Mouse (Mus musculus) forelimb bud, embryonic 11.5 days (tissue): ENCODE measurements around the gene Cyp2b10.
"Not testable (repeated sequence)": the region's sequence is repeated elsewhere in the genome, so short reads cannot be mapped to it uniquely, and the experiment has no call there.

Experiments
- DNase-seq: peaks from one replicate; pipeline ENCODE4 v3.0.0-alpha.2; 2012; ENCODE audit warnings: low read depth, low spot score

The Cyp2b10 gene

DNA sequence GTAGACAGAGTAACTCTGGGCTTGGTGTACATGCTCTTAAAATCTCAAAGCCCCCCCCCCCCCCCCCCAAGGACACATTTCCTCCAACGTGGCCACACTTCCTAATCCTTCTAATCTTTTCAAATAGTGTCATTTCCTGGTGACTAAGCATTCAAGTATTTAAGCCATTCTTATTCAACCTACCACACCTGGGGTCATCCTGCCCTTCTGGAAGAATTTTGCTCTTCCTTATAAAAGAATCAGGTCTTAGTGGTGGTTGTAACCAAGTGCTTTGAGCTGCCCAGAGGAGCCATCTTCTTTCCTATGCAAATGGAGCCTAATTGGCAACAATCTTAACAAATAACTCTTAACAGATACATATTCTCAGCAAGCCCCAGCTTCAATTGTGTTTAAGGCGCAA, 12.6 kb downstream of the Cyp2b10 start:
- no peak for DNase-seq

DNA sequence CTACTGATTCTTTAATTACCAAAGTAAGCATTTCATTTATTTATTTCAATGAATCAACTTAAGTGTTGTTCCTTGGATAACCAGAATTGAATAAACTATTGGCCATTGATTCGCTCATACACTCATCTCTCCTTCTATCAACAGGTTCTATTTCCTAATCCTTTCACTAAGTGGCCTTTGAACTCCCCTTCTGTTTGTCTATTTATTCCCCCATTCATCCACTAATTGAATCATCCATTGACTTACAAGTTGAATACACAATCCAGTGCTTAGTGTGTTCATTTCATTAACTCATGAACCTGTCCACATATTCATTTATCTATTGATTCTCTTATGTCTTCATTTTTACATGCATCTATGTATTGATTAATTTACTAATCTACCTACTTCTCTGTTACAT, 18.7 kb downstream of the Cyp2b10 start:
- DNase-seq = no peak

DNA sequence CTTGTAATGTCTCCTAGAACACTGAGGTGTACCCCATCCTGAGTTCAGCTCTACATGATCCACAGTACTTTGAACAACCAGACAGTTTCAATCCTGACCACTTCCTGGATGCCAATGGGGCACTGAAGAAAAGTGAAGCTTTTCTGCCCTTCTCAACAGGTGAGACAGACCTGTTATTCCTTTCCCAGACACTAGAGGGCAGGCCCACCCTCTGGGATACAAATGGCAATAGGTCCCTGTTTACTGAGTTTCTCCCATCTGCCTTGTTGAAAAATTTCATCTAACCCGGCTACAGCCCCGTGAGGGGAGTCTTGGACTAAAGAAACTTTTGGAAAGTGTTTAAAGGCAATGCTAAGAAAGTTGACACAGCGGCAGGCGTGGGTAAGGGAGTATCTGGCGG, 19.9 kb downstream of the Cyp2b10 start:
- DNase-seq = not testable (repeated sequence)

DNA sequence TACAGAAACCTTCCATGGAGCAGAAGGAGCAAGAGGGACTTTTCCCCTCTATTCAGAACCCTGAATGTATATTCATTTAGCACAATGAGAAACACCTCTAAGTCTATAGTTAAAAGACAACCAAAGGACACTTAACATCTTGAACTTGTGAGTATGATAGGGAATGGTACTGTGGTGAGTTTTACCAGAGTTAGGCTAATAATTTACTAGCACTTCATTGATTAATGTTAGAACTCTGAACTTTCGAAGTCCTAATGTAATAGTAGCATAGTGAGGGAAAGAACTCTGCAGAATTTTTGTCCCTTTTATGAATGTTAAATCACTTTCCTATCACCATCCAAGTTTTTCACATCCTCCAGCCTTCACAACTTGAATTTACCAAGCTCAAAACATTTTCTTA, 22.0 kb downstream of the Cyp2b10 start:
- DNase-seq = no peak

DNA sequence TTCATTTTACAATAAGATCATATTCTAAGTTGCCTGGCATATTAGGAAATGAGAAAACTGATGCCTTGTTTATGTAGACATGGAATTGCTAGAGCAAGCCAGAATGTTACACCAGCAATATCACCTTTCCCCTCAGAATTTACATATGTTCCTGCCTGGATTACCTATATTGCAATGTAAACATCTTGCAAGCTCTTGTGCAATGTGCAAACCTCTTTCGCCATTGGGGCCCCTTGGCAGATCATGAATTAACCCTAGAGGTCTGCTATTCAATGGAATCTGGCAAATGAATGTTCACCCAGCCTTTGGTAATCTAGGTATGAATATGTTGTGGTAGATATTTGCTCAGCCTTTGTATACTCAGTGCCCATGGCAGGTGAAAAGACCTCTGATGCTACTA, 47.9 kb downstream of the Cyp2b10 start:
- DNase-seq = no peak
